Mouse (Mus musculus): ENCODE data around the gene Psors1c2.
"Not testable (repeated sequence)": the region's sequence is repeated elsewhere in the genome, so short reads cannot be mapped to it uniquely, and the experiment has no call there.

Gene Psors1c2

GRCm38 (mm10) chr17:35532901-35533300, at the start of gene Psors1c2:
Gene Psors1c2 (plus strand): TSS chr17:35533201.
- DNase-seq (ENCODE audit: low spot score in 2 of 2), result no peak

GRCm38 (mm10) chr17:35484066-35484465, 48.9 kb upstream of the Psors1c2 start:
- peak in 1 of 2 experiments; percentile 62 for DNase-seq (ENCODE audit: low spot score in 2 of 2)

- no peak for DNase-seq (ENCODE audit: low spot score in 2 of 2)
Observed at GRCm38 (mm10) chr17:35485702-35486101, 47.3 kb upstream of the Psors1c2 start.

- DNase-seq (ENCODE audit: low spot score in 2 of 2), result no peak
Observed at GRCm38 (mm10) chr17:35486726-35487125, 46.3 kb upstream of the Psors1c2 start.

- DNase-seq (ENCODE audit: low spot score in 2 of 2), result no peak
Observed at GRCm38 (mm10) chr17:35488041-35488440, 45.0 kb upstream of the Psors1c2 start.

GRCm38 (mm10) chr17:35490320-35490719, 42.7 kb upstream of the Psors1c2 start:
- DNase-seq (ENCODE audit: low spot score in 2 of 2), result no peak

GRCm38 (mm10) chr17:35497124-35497523, 35.9 kb upstream of the Psors1c2 start:
- no peak for DNase-seq (ENCODE audit: low spot score in 2 of 2)

GRCm38 (mm10) chr17:35502226-35502625, 30.8 kb upstream of the Psors1c2 start:
- no peak for DNase-seq (ENCODE audit: low spot score in 2 of 2)

- no peak for DNase-seq (ENCODE audit: low spot score in 2 of 2)
Observed at GRCm38 (mm10) chr17:35502762-35503161, 30.2 kb upstream of the Psors1c2 start.

GRCm38 (mm10) chr17:35503849-35504248, 29.2 kb upstream of the Psors1c2 start:
- DNase-seq (ENCODE audit: low spot score in 2 of 2), result no peak

GRCm38 (mm10) chr17:35504628-35505481, 28.1 kb upstream of the Psors1c2 start:
- DNase-seq (ENCODE audit: low spot score in 2 of 2), result no peak

GRCm38 (mm10) chr17:35505776-35506175, 27.2 kb upstream of the Psors1c2 start, which contains the start of gene Pou5f1:
Gene Pou5f1 (plus strand): TSS chr17:35506018.
- DNase-seq (ENCODE audit: low spot score in 2 of 2), result no peak

GRCm38 (mm10) chr17:35506881-35507280, 26.1 kb upstream of the Psors1c2 start:
- DNase-seq (ENCODE audit: low spot score in 2 of 2), result no peak

GRCm38 (mm10) chr17:35507556-35508260, 25.3 kb upstream of the Psors1c2 start:
- no peak for DNase-seq (ENCODE audit: low spot score in 2 of 2)

- not testable (repeated sequence) for DNase-seq (ENCODE audit: low spot score in 2 of 2)
Observed at GRCm38 (mm10) chr17:35508279-35508678, 24.7 kb upstream of the Psors1c2 start.

GRCm38 (mm10) chr17:35509284-35509683, 23.7 kb upstream of the Psors1c2 start:
- peak; percentile 43 to 68 for DNase-seq (ENCODE audit: low spot score in 2 of 2)

GRCm38 (mm10) chr17:35512916-35513626, 19.9 kb upstream of the Psors1c2 start:
- DNase-seq (ENCODE audit: low spot score in 2 of 2), result no peak

- DNase-seq (ENCODE audit: low spot score in 2 of 2), result peak; percentile 62 to 85
Observed at GRCm38 (mm10) chr17:35513886-35514285, 19.1 kb upstream of the Psors1c2 start.

GRCm38 (mm10) chr17:35514756-35515155, 18.2 kb upstream of the Psors1c2 start:
- DNase-seq (ENCODE audit: low spot score in 2 of 2), result no peak

- peak; percentile 32 to 38 for DNase-seq (ENCODE audit: low spot score in 2 of 2)
Observed at GRCm38 (mm10) chr17:35515911-35516640, 16.9 kb upstream of the Psors1c2 start.
